Mouse (Mus musculus): Measurements from ENCODE around the gene Cnppd1.

- TF ChIP-seq POLR2A (IDR thresholded peaks at IDR 0.05; ENCODE audit: low read depth, low read length) = peak; percentile 66
- TF ChIP-seq NELFE (IDR thresholded peaks at IDR 0.05; ENCODE audit: low read depth, low read length) = peak; percentile 28; the same call in 1 of the 2 replicates
- TF ChIP-seq PAX5 (IDR thresholded peaks at IDR 0.05; ENCODE audit: low read length) = no peak
- no peak for TF ChIP-seq KAT2A (IDR thresholded peaks at IDR 0.05; ENCODE audit: insufficient replicate concordance, low read length)
- TF ChIP-seq TCF12 (IDR thresholded peaks at IDR 0.05; ENCODE audit: low read depth, low read length) = peak; percentile 66; the same call in 1 of the 2 replicates
- TF ChIP-seq CTCF (conservative IDR thresholded peaks at IDR 0.05 in 1 of 2, IDR thresholded peaks at IDR 0.05 in 1 of 2; ENCODE audit: low read depth in 2 of 2, low read length in 2 of 2) = no peak
- TF ChIP-seq UBTF (IDR thresholded peaks at IDR 0.05; ENCODE audit: low read depth, low read length) = peak; percentile 84; the same call in 1 of the 2 replicates
- TF ChIP-seq ETS1 (conservative IDR thresholded peaks at IDR 0.05; ENCODE audit: low read depth, low read length) = no peak
- TF ChIP-seq MYC (IDR thresholded peaks at IDR 0.05; ENCODE audit: low read depth, low read length) = 0 out of 2 replicates have a peak, but pooled peaks have one; percentile 23
- 0 out of 2 replicates have a peak, but pooled peaks have one; percentile 8 for TF ChIP-seq MEF2A (IDR thresholded peaks at IDR 0.05; ENCODE audit: borderline replicate concordance, low read depth, low read length)
- TF ChIP-seq EP300 (IDR thresholded peaks at IDR 0.05; ENCODE audit: low read length) = no peak
- TF ChIP-seq E2F4 (IDR thresholded peaks at IDR 0.05; ENCODE audit: insufficient replicate concordance, low read depth, low read length) = no peak
- no peak for TF ChIP-seq MAX (IDR thresholded peaks at IDR 0.05; ENCODE audit: low read length)
These were observed 873 bp downstream of the Cnppd1 start for GRCm38 (mm10) chr1:75141486-75142190.
